Mouse (Mus musculus) intestine, postnatal 0 days (tissue): ENCODE results near the gene Ripor3. TPM values are rescaled to one million over a fixed set of nuclear protein-coding genes. Genes with fewer than 3 reads are reported as not detected.

Experiments used
- ATAC-seq: fragments of 200-750 bp; cut with Nextera tagmentation; 2 replicates; pipeline ENCODE4 v1.8.0; 2017; ENCODE audit warnings: mild to moderate bottlenecking, moderate TSS enrichment, moderate library complexity
- H3K27ac ChIP-seq: fragments of 300-500 bp; sonication (generic); 2 replicates; pipeline ENCODE4 v1.5.1; 2014; ENCODE audit warnings: mild to moderate bottlenecking, low read depth, low read length, moderate library complexity
- H3K27me3 ChIP-seq: fragments of 300-500 bp; sonication (generic); replicated peaks from 2 replicates; pipeline ENCODE4 v1.6.1; 2014; ENCODE audit warnings: low read length, mixed read lengths; ENCODE audit not compliant: control insufficient read depth, insufficient read depth
- H3K36me3 ChIP-seq: fragments of 300-500 bp; sonication (generic); 2 replicates; pipeline ENCODE4 v1.6.1; 2014; ENCODE audit warnings: mild to moderate bottlenecking, moderate library complexity; ENCODE audit not compliant: control insufficient read depth, insufficient read depth
- H3K4me1 ChIP-seq: fragments of 300-500 bp; sonication (generic); replicated peaks from 2 replicates; pipeline ENCODE4 v1.6.1; 2014; ENCODE audit warnings: antibody characterized with exemption, low read length, mixed read lengths; ENCODE audit not compliant: control insufficient read depth, insufficient read depth
- H3K4me2 ChIP-seq: fragments of 300-500 bp; sonication (generic); replicated peaks from 2 replicates; pipeline ENCODE4 v1.6.1; 2014; ENCODE audit warnings: low read depth, mild to moderate bottlenecking, moderate library complexity
- H3K4me3 ChIP-seq: fragments of 300-500 bp; sonication (generic); 2 replicates; pipeline ENCODE4 v1.5.1; 2014; ENCODE audit warnings: low read depth, low read length
- H3K9ac ChIP-seq: fragments of 300-500 bp; sonication (generic); 2 replicates; pipeline ENCODE4 v1.6.1; 2014; ENCODE audit warnings: mild to moderate bottlenecking, low read depth, low read length
- H3K9me3 ChIP-seq: fragments of 300-500 bp; sonication (generic); 2 replicates; pipeline ENCODE4 v1.6.1; 2016; ENCODE audit warnings: mixed run types; ENCODE audit not compliant: control insufficient read depth
- CTCF ChIP-seq: sonication (generic); IDR thresholded peaks from 2 replicates; pipeline ENCODE4 v1.5.1; 2016; ENCODE audit warnings: low read depth, mild to moderate bottlenecking, control low read depth, antibody characterized with exemption, moderate library complexity
- WGBS: fragments of 180-500 bp; shearing (Covaris S2); extraction: QIAGEN DNeasy Blood & Tissue Kit; methylation state at CpG from one replicate; pipeline ENCODE4 v1.1.7; 2014; 5-methylcytosine and 5-hydroxymethylcytosine counted together
- polyA plus RNA-seq: library from polyadenylated mRNA; unstranded; fragments of >200 nt; fragmentation: Nextera tagmentation; extraction: Ambion mirVana; gene quantifications from 2 replicates; pipeline ENCODE4 v1.2.1, GENCODE M21; 2015

The Ripor3 gene
- polyA plus RNA-seq, 1 experiment from 2014 or later, result 1.5 TPM

GRCm38 (mm10) chr2:167947251-167947650 is 63.2 kb downstream of the Ripor3 start:
- Histone ChIP-seq H3K9ac (no peak overlapping the region), H3K36me3 (no peaks in the 10 kb centered on the region), H3K4me2 (no peak overlapping the region), H3K9me3 (no peaks in the 10 kb centered on the region), H3K27me3 (no peaks in the 10 kb centered on the region), H3K27ac (no peak overlapping the region), H3K4me3 (no peak overlapping the region), H3K4me1 (peaks cover 7% of the 10 kb centered on the region)
- no peak for ATAC-seq
- 47% methylated on average over 3 of the region's 3 CpGs for WGBS
- TF ChIP-seq CTCF, result no peak

GRCm38 (mm10) chr2:167945451-167945850 is 65.0 kb downstream of the Ripor3 start:
- TF ChIP-seq CTCF, result no peak
- Histone ChIP-seq H3K27ac (no peak overlapping the region), H3K36me3 (no peaks in the 10 kb centered on the region), H3K4me2 (no peak overlapping the region), H3K9ac (no peak overlapping the region), H3K4me1 (peaks cover 11% of the 10 kb centered on the region), H3K9me3 (no peaks in the 10 kb centered on the region), H3K27me3 (no peaks in the 10 kb centered on the region), H3K4me3 (no peak overlapping the region)
- WGBS, result 84% methylated on average over 5 of the region's 5 CpGs
- no peak for ATAC-seq

GRCm38 (mm10) chr2:167944193-167944592 is 66.2 kb downstream of the Ripor3 start:
- WGBS, result 90% methylated on average over 3 of the region's 3 CpGs
- Histone ChIP-seq H3K27me3 (no peaks in the 10 kb centered on the region), H3K9ac (no peak overlapping the region), H3K27ac (no peak overlapping the region), H3K4me1 (peaks cover 11% of the 10 kb centered on the region), H3K4me2 (no peak overlapping the region), H3K9me3 (no peaks in the 10 kb centered on the region), H3K4me3 (no peak overlapping the region), H3K36me3 (no peaks in the 10 kb centered on the region)
- TF ChIP-seq CTCF, result no peak
- no peak for ATAC-seq

GRCm38 (mm10) chr2:167942926-167943633 is 67.3 kb downstream of the Ripor3 start:
- H3K4me3 ChIP-seq, result no peak overlapping the region
- no peak overlapping the region for H3K4me2 ChIP-seq
- H3K27ac ChIP-seq, result no peak overlapping the region
- no peak for TF ChIP-seq CTCF
- no peaks in the 10 kb centered on the region for H3K27me3 ChIP-seq
- 58% methylated on average over 12 of the region's 12 CpGs for WGBS
- H3K9ac ChIP-seq, result no peak overlapping the region
- H3K9me3 ChIP-seq, result no peaks in the 10 kb centered on the region
- H3K4me1 ChIP-seq, result peaks cover 11% of the 10 kb centered on the region
- H3K36me3 ChIP-seq, result no peaks in the 10 kb centered on the region
- ATAC-seq, result no peak

- no peak overlapping the region for H3K4me3 ChIP-seq
- peak overlapping the region; percentile 40; the same call in 1 of the 2 replicates for H3K9ac ChIP-seq
- TF ChIP-seq CTCF, result no peak; the same call in 1 of the 2 replicates
- 35% methylated on average over 8 of the region's 8 CpGs for WGBS
- H3K9me3 ChIP-seq, result no peaks in the 10 kb centered on the region
- H3K4me2 ChIP-seq, result no peak overlapping the region
- H3K4me1 ChIP-seq, result peaks cover 11% of the 10 kb centered on the region
- no peaks in the 10 kb centered on the region for H3K36me3 ChIP-seq
- H3K27ac ChIP-seq, result peak overlapping the region; percentile 41; the same call in 1 of the 2 replicates
- no peaks in the 10 kb centered on the region for H3K27me3 ChIP-seq
- no peak for ATAC-seq
These were observed 68.1 kb downstream of the Ripor3 start for GRCm38 (mm10) chr2:167942199-167942925.

GRCm38 (mm10) chr2:167941745-167942176 is 68.7 kb downstream of the Ripor3 start:
- no peak overlapping the region for H3K4me3 ChIP-seq
- no peak overlapping the region for H3K4me2 ChIP-seq
- peaks cover 11% of the 10 kb centered on the region for H3K4me1 ChIP-seq
- no peaks in the 10 kb centered on the region for H3K27me3 ChIP-seq
- 38% methylated on average over 6 of the region's 6 CpGs for WGBS
- H3K9ac ChIP-seq, result peak overlapping the region; percentile 40; the same call in 1 of the 2 replicates
- peak overlapping the region; percentile 41; the same call in 1 of the 2 replicates for H3K27ac ChIP-seq
- no peaks in the 10 kb centered on the region for H3K36me3 ChIP-seq
- no peak for ATAC-seq
- no peaks in the 10 kb centered on the region for H3K9me3 ChIP-seq
- TF ChIP-seq CTCF, result no peak
